Mouse (Mus musculus) liver, adult 2 months (tissue): ENCODE data around the gene Osbpl10.

ENCODE experiments used
- CTCF ChIP-seq: fragments of 200-500 bp; IDR thresholded peaks from 2 replicates; pipeline ENCODE4 v1.5.1; 2011; ENCODE audit warnings: low read depth, low read length, control low read depth
- POLR2A ChIP-seq: fragments of 200-500 bp; IDR thresholded peaks from 2 replicates; pipeline ENCODE4 v1.6.1; 2011; ENCODE audit warnings: low read length, control low read depth; ENCODE audit not compliant: insufficient read depth; ENCODE audit errors: extremely low read depth

- no peak for TF ChIP-seq POLR2A
- no peak for TF ChIP-seq CTCF
These were observed 156.4 kb downstream of the Osbpl10 start for GRCm38 (mm10) chr9:115134736-115135135.
